Mouse (Mus musculus) MEL (cell line): ENCODE measurements around the gene Lonrf2. TPM values are rescaled to one million over a fixed set of nuclear protein-coding genes. Genes with fewer than 3 reads are reported as not detected.

Experiments used
- DNase-seq: peaks from one replicate; pipeline ENCODE4 v3.0.0; 2011; ENCODE audit warnings: low read depth, low spot score
- H3K27ac ChIP-seq: 2 replicates; pipeline ENCODE4 v1.5.1; 2012; ENCODE audit warnings: low read depth, mild to moderate bottlenecking, control low read depth, low read length, moderate library complexity; ENCODE audit not compliant: control insufficient read depth
- H3K27me3 ChIP-seq, 2 experiments: fragments of 150-350 bp in 1 of 2; sonication (generic) in 1 of 2; 2 replicates each; pipeline ENCODE4 v1.6.1; 2012; ENCODE audit warnings: low read length in 2 of 2, mild to moderate bottlenecking in 2 of 2, improper control_type of control experiment in 1 of 2, moderate library complexity in 1 of 2; ENCODE audit not compliant: insufficient read depth in 2 of 2, control insufficient read depth in 1 of 2
- H3K36me3 ChIP-seq, 2 experiments: 2 replicates each; pipeline ENCODE4 v1.6.1; 2012 to 2014; ENCODE audit warnings: low read length in 2 of 2, improper control_type of control experiment in 1 of 2, inconsistent platforms in 1 of 2, mild to moderate bottlenecking in 1 of 2; ENCODE audit not compliant: insufficient read depth in 2 of 2, control insufficient read depth in 1 of 2
- H3K4me1 ChIP-seq, 2 experiments: fragments of 150-350 bp in 1 of 2; sonication (generic) in 1 of 2; 2 replicates each; pipeline ENCODE4 v1.6.1; 2012; ENCODE audit warnings: low read length in 2 of 2, improper control_type of control experiment in 1 of 2, mild to moderate bottlenecking in 1 of 2; ENCODE audit not compliant: insufficient read depth in 2 of 2, control insufficient read depth in 1 of 2
- H3K4me3 ChIP-seq, 2 experiments: fragments of 150-350 bp in 1 of 2; sonication (generic) in 1 of 2; 2 replicates each; pipeline ENCODE4 v1.5.1; 2012; ENCODE audit warnings: low read depth in 2 of 2, low read length in 2 of 2, mild to moderate bottlenecking in 2 of 2, moderate library complexity in 2 of 2, control low read depth in 1 of 2, improper control_type of control experiment in 1 of 2; ENCODE audit not compliant: control insufficient read depth in 1 of 2, insufficient read depth in 1 of 2
- H3K79me2 ChIP-seq: 2 replicates; pipeline ENCODE4 v1.6.1; 2012; ENCODE audit warnings: mild to moderate bottlenecking, low read length, moderate library complexity; ENCODE audit not compliant: control insufficient read depth, poor library complexity, insufficient read depth
- H3K9ac ChIP-seq: 2 replicates; pipeline ENCODE4 v1.6.1; 2012; ENCODE audit warnings: low read depth, mild to moderate bottlenecking, control low read depth, low read length, moderate library complexity; ENCODE audit not compliant: control insufficient read depth, poor library complexity, severe bottlenecking
- H3K9me3 ChIP-seq: fragments of 150-350 bp; sonication (generic); replicated peaks from 2 replicates; pipeline ENCODE4 v1.6.1; 2012; ENCODE audit warnings: mild to moderate bottlenecking, low read length, improper control_type of control experiment, moderate library complexity; ENCODE audit not compliant: insufficient read depth
- CTCF ChIP-seq, 3 experiments: IDR thresholded peaks in 2 of 3; conservative IDR thresholded peaks in 1 of 3; 2 replicates each; pipeline ENCODE4 v1.5.1; 2011 to 2012; ENCODE audit warnings: low read length in 3 of 3, low read depth in 2 of 3, mild to moderate bottlenecking in 2 of 3, improper control_type of control experiment in 1 of 3, inconsistent platforms in 1 of 3, mixed read lengths in 1 of 3, moderate library complexity in 1 of 3; ENCODE audit not compliant: control insufficient read depth in 1 of 3, insufficient read depth in 1 of 3, poor library complexity in 1 of 3, severe bottlenecking in 1 of 3
- E2F4 ChIP-seq: IDR thresholded peaks from 2 replicates; pipeline ENCODE4 v1.6.1; 2011; ENCODE audit warnings: low read depth, low read length, improper control_type of control experiment, borderline replicate concordance
- ELF1 ChIP-seq: IDR thresholded peaks from 2 replicates; pipeline ENCODE4 v1.6.1; 2014; ENCODE audit warnings: low read depth, mild to moderate bottlenecking, inconsistent platforms, low read length, improper control_type of control experiment, moderate library complexity
- ETS1 ChIP-seq: IDR thresholded peaks from 2 replicates; pipeline ENCODE4 v1.6.1; 2012; ENCODE audit warnings: low read depth, mild to moderate bottlenecking, inconsistent platforms, low read length, improper control_type of control experiment, moderate library complexity
- GABPA ChIP-seq: IDR thresholded peaks from 2 replicates; pipeline ENCODE4 v1.6.1; 2012; ENCODE audit warnings: low read depth, mild to moderate bottlenecking, inconsistent platforms, low read length, improper control_type of control experiment, moderate library complexity
- GATA1 ChIP-seq: IDR thresholded peaks from 2 replicates; pipeline ENCODE4 v1.6.1; 2011; ENCODE audit warnings: low read depth, low read length, improper control_type of control experiment
- JUND ChIP-seq: IDR thresholded peaks from 2 replicates; pipeline ENCODE4 v1.6.1; 2011; ENCODE audit warnings: low read depth, mild to moderate bottlenecking, improper control_type of control experiment, low read length
- KAT2A ChIP-seq: conservative IDR thresholded peaks from 2 replicates; pipeline ENCODE4 v1.6.1; 2012; ENCODE audit warnings: low read depth, low read length, improper control_type of control experiment, inconsistent platforms
- MAX ChIP-seq: IDR thresholded peaks from 2 replicates; pipeline ENCODE4 v1.6.1; 2011; ENCODE audit warnings: low read length, improper control_type of control experiment
- MAZ ChIP-seq: IDR thresholded peaks from 2 replicates; pipeline ENCODE4 v1.6.1; 2012; ENCODE audit warnings: low read depth, mild to moderate bottlenecking, inconsistent platforms, low read length, improper control_type of control experiment
- MEF2A ChIP-seq: IDR thresholded peaks from 2 replicates; pipeline ENCODE4 v1.6.1; 2014; ENCODE audit warnings: low read depth, mild to moderate bottlenecking, inconsistent platforms, low read length, improper control_type of control experiment; ENCODE audit not compliant: poor library complexity, insufficient replicate concordance, severe bottlenecking; ENCODE audit errors: extremely low read depth
- MXI1 ChIP-seq: IDR thresholded peaks from 2 replicates; pipeline ENCODE4 v1.6.1; 2011; ENCODE audit warnings: mild to moderate bottlenecking, low read depth, low read length, improper control_type of control experiment
- MYB ChIP-seq: IDR thresholded peaks from 2 replicates; pipeline ENCODE4 v1.6.1; 2011; ENCODE audit warnings: mild to moderate bottlenecking, low read depth, low read length, improper control_type of control experiment
- MYC ChIP-seq: IDR thresholded peaks from 2 replicates; pipeline ENCODE4 v1.6.1; 2011; ENCODE audit warnings: low read depth, mild to moderate bottlenecking, low read length, improper control_type of control experiment, moderate library complexity
- NELFE ChIP-seq: IDR thresholded peaks from 2 replicates; pipeline ENCODE4 v1.6.1; 2011; ENCODE audit warnings: low read depth, low read length, improper control_type of control experiment
- NRF1 ChIP-seq: IDR thresholded peaks from 2 replicates; pipeline ENCODE4 v1.6.1; 2014; ENCODE audit warnings: low read depth, mild to moderate bottlenecking, inconsistent platforms, low read length, improper control_type of control experiment, moderate library complexity; ENCODE audit not compliant: poor library complexity, insufficient read depth, severe bottlenecking
- POLR2A ChIP-seq, 2 experiments: IDR thresholded peaks; 2 replicates each; pipeline ENCODE4 v1.6.1; 2011 to 2012; ENCODE audit warnings: low read length in 2 of 2, mild to moderate bottlenecking in 2 of 2, control low read depth in 1 of 2, improper control_type of control experiment in 1 of 2, low read depth in 1 of 2, moderate library complexity in 1 of 2; ENCODE audit not compliant: control insufficient read depth in 1 of 2, insufficient read depth in 1 of 2, poor library complexity in 1 of 2
- POLR2AphosphoS5 ChIP-seq: IDR thresholded peaks from 2 replicates; pipeline ENCODE4 v1.6.1; 2012; ENCODE audit warnings: low read depth, borderline replicate concordance, mild to moderate bottlenecking, inconsistent platforms, low read length, moderate library complexity, mixed read lengths
- RAD21 ChIP-seq: IDR thresholded peaks from 2 replicates; pipeline ENCODE4 v1.6.1; 2011; ENCODE audit warnings: mild to moderate bottlenecking, low read depth, low read length, improper control_type of control experiment
- RCOR1 ChIP-seq: IDR thresholded peaks from 2 replicates; pipeline ENCODE4 v1.6.1; 2012; ENCODE audit warnings: low read depth, mild to moderate bottlenecking, inconsistent platforms, low read length, improper control_type of control experiment
- SIN3A ChIP-seq: IDR thresholded peaks from 2 replicates; pipeline ENCODE4 v1.6.1; 2012; ENCODE audit warnings: low read length, improper control_type of control experiment, inconsistent platforms
- SMC3 ChIP-seq: IDR thresholded peaks from 2 replicates; pipeline ENCODE4 v1.6.1; 2011; ENCODE audit warnings: low read depth, low read length, improper control_type of control experiment
- TAL1 ChIP-seq: IDR thresholded peaks from 2 replicates; pipeline ENCODE4 v1.6.1; 2012; ENCODE audit warnings: mild to moderate bottlenecking, inconsistent platforms, low read length, moderate library complexity, mixed read lengths
- TCF12 ChIP-seq: IDR thresholded peaks from 2 replicates; pipeline ENCODE4 v1.6.1; 2014; ENCODE audit warnings: low read depth, mild to moderate bottlenecking, inconsistent platforms, low read length, improper control_type of control experiment, moderate library complexity
- UBTF ChIP-seq: IDR thresholded peaks from 2 replicates; pipeline ENCODE4 v1.6.1; 2012; ENCODE audit warnings: low read depth, mild to moderate bottlenecking, inconsistent platforms, low read length, improper control_type of control experiment, moderate library complexity, borderline replicate concordance; ENCODE audit not compliant: insufficient read depth
- USF2 ChIP-seq, 2 experiments: IDR thresholded peaks; 2 replicates each; pipeline ENCODE4 v1.6.1; 2011 to 2012; ENCODE audit warnings: improper control_type of control experiment in 2 of 2, low read length in 2 of 2, borderline replicate concordance in 1 of 2, inconsistent platforms in 1 of 2, low read depth in 1 of 2, mild to moderate bottlenecking in 1 of 2; ENCODE audit not compliant: insufficient read depth in 1 of 2
- ZC3H11A ChIP-seq: IDR thresholded peaks from 2 replicates; pipeline ENCODE4 v1.6.1; 2012; ENCODE audit warnings: low read depth, mild to moderate bottlenecking, inconsistent platforms, low read length, improper control_type of control experiment
- ZMIZ1 ChIP-seq: IDR thresholded peaks from 2 replicates; pipeline ENCODE4 v1.6.1; 2012; ENCODE audit warnings: low read depth, mild to moderate bottlenecking, inconsistent platforms, low read length, improper control_type of control experiment, moderate library complexity
- ZNF384 ChIP-seq: IDR thresholded peaks from 2 replicates; pipeline ENCODE4 v1.6.1; 2012; ENCODE audit warnings: low read depth, mild to moderate bottlenecking, inconsistent platforms, low read length, improper control_type of control experiment
- polyA plus RNA-seq, 2 experiments: library from polyadenylated mRNA; stranded (reverse) in 1 of 2; unstranded in 1 of 2; fragments of >175 nt in 1 of 2; fragments of >200 nt in 1 of 2; gene quantifications; 2 replicates each; pipeline versions ENCODE4 v1.2.1 to v1.2.4; 2012; ENCODE audit warnings: low replicate concordance in 2 of 2, low read depth in 1 of 2; ENCODE audit not compliant: insufficient read length in 2 of 2, insufficient read depth in 1 of 2, missing spikeins in 1 of 2
- total RNA-seq: library from RNA; depleted of rRNA; stranded (reverse); fragments of 300-350 nt; gene quantifications from 2 replicates; pipeline ENCODE4 v1.2.3, GENCODE M21; 2012

Lonrf2 gene
- total and polyA plus RNA-seq, 3 experiments, result not detected

GRCm38 (mm10) chr1:38767812-38768211 is 68.7 kb downstream of the Lonrf2 start:
- peak overlapping the region; percentile 28 for H3K27ac ChIP-seq
- TF ChIP-seq RCOR1 (no peak), NRF1 (no peak), POLR2AphosphoS5 (no peak), MAZ (0 out of 2 replicates have a peak, but pooled peaks have one; percentile 58), CTCF (IDR thresholded peaks at IDR 0.05 in 2 of 3, conservative IDR thresholded peaks at IDR 0.05 in 1 of 3; ENCODE audit: control insufficient read depth in 1 of 3, insufficient read depth in 1 of 3, low read depth in 2 of 3, low read length in 3 of 3, poor library complexity in 1 of 3, severe bottlenecking in 1 of 3) (peak; percentile 59 to 92 (median 86)), ZNF384 (no peak), MXI1 (no peak), ZC3H11A (peak; percentile 84), TAL1 (no peak), GATA1 (no peak), ETS1 (no peak), SMC3 (peak; percentile 89), RAD21 (peak; percentile 88), JUND (no peak), SIN3A (peak; percentile 34; the same call in 1 of the 2 replicates), POLR2A (IDR thresholded peaks at IDR 0.05; ENCODE audit: control insufficient read depth in 1 of 2, insufficient read depth in 1 of 2, low read depth in 1 of 2, low read length in 2 of 2, poor library complexity in 1 of 2) (no peak)
- peak; percentile 91 for DNase-seq
- H3K4me1 ChIP-seq, result peaks cover 0 to 9% of the 10 kb centered on the region in 2 experiments; a peak in 2 of 4 replicates
- no peaks in the 10 kb centered on the region for H3K9me3 ChIP-seq
- peak overlapping the region; percentile 26; the same call in 1 of the 2 replicates for H3K9ac ChIP-seq
- H3K36me3 ChIP-seq, result peaks cover 0 to 5% of the 10 kb centered on the region in 2 experiments; a peak in 1 of 4 replicates
- peak overlapping the region; percentile 34 to 64 for H3K4me3 ChIP-seq
- H3K27me3 ChIP-seq, result no peaks in the 10 kb centered on the region
- H3K79me2 ChIP-seq, result no peaks in the 10 kb centered on the region

GRCm38 (mm10) chr1:38766661-38767572 is 69.6 kb downstream of the Lonrf2 start:
- peak overlapping the region; percentile 26; the same call in 1 of the 2 replicates for H3K9ac ChIP-seq
- peak; percentile 86 for DNase-seq
- peak overlapping the region; percentile 27 to 64 for H3K4me3 ChIP-seq
- H3K9me3 ChIP-seq, result no peaks in the 10 kb centered on the region
- H3K79me2 ChIP-seq, result no peaks in the 10 kb centered on the region
- peaks cover 0 to 9% of the 10 kb centered on the region in 2 experiments; a peak in 2 of 4 replicates for H3K4me1 ChIP-seq
- H3K27ac ChIP-seq, result peak overlapping the region; percentile 28; the same call in 1 of the 2 replicates
- H3K36me3 ChIP-seq, result peaks cover 0 to 5% of the 10 kb centered on the region in 2 experiments; a peak in 1 of 4 replicates
- H3K27me3 ChIP-seq, result no peaks in the 10 kb centered on the region
- TF ChIP-seq ZMIZ1, result no peak
- TF ChIP-seq KAT2A, result no peak
- peak; percentile 67 for TF ChIP-seq MAX
- no peak for TF ChIP-seq GABPA
- no peak for TF ChIP-seq UBTF
- TF ChIP-seq TAL1, result peak; percentile 84
- peak; percentile 59; the same call in 1 of the 2 replicates for TF ChIP-seq MYC
- TF ChIP-seq ELF1, result 0 out of 2 replicates have a peak, but pooled peaks have one; percentile 9
- no peak for TF ChIP-seq USF2 (IDR thresholded peaks at IDR 0.05; ENCODE audit: borderline replicate concordance in 1 of 2, insufficient read depth in 1 of 2, low read depth in 1 of 2, low read length in 2 of 2)
- TF ChIP-seq TCF12, result peak; percentile 96
- TF ChIP-seq ZNF384, result no peak
- no peak for TF ChIP-seq MEF2A
- TF ChIP-seq NELFE, result peak; percentile 43; the same call in 1 of the 2 replicates
- peak; percentile 78 for TF ChIP-seq MXI1
- TF ChIP-seq MYB, result peak; percentile 24; the same call in 1 of the 2 replicates
- no peak for TF ChIP-seq E2F4
